Mouse (Mus musculus) right cerebral cortex, adult 18-20 months (tissue): Measurements from ENCODE around the gene Atrnl1.

Experiments
- DNase-seq: peaks from one replicate; pipeline ENCODE4 v3.0.0; 2022; ENCODE audit warnings: mixed read lengths

The Atrnl1 gene

GRCm38 (mm10) chr19:57725326-57725725 lies 114.5 kb downstream of the Atrnl1 start:
- DNase-seq, result no peak

DNA sequence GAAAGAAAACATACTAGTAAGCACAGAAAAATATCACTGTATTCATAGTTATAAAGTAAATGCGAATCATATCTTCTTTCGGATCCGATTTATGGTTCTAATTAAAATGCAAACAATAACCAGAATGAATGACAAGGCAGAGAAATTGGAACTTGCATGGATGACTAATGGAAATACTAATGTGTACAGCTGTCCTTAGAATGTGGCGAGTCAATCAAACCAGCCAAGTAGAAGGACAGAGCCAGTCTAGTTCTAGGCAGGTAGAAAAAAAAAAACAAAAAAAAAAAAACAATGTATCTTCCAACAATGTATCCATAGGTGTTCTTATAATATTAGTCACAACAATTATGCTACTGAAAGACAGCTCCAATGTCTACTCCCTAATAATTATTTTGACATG lies 116.2 kb downstream of the Atrnl1 start:
- DNase-seq, result no peak

DNA sequence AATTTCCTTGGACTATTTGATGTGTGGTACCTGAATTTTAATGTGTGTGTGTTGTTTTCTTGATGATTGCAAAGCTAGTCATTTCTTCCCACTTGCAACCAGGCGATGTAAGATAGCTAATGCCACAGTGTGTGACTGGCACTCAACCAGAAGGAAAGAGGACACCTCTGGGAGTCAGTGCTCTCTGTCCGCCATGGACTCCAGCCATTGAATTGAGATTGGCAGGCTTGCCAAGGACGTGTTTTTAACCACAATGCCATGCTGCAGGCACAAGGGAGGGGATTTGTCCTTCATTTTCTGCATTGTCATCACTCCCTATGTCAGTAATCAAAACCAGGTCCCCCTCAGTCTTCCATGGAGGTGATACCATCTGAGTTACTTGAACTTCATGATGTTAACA lies 126.6 kb downstream of the Atrnl1 start:
- no peak for DNase-seq

DNA sequence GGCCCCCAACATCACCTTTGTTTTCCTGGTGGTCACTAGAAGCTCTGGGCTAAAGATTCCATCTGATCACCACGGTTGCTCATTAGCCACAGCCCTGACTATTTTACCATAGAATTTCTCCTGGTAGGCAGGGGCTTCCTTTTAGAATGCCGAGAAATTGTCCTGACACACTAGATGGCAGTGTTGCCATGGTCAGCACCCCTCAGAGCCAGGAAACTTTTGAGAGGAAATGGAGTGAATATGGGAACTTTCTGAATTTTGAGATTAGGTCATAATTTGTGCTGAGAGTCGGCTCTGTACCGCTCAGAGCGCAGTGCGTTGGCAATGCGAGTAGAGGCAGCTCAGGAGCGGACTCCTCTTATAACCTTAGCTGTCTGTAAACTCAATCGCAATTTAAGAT lies 134.7 kb downstream of the Atrnl1 start:
- peak; percentile 33 for DNase-seq

- DNase-seq, result peak; percentile 21
These were observed 135.7 kb downstream of the Atrnl1 start for GRCm38 (mm10) chr19:57746553-57746952.

DNA sequence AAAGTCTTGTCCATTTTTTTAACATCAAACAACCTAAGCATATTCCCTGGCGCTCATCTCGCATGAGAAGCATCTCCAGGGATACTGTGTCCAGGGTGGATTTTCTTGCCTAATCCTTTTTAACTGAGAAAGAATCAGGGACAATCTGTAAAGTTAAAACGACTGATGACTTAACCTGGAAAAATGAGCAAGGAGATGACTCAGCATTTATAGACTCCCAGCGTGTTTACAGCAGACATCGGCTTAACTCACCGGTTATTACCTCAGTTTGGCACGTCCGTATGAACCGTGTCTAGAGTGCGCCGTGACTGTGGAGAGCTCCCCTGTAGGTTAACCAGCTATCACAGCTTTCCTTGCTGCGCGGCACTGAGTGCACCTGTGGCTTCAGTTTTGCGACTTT lies 141.4 kb downstream of the Atrnl1 start:
- no peak for DNase-seq

GRCm38 (mm10) chr19:57762526-57762925 lies 151.7 kb downstream of the Atrnl1 start:
- DNase-seq, result no peak

GRCm38 (mm10) chr19:57764576-57765371 lies 153.9 kb downstream of the Atrnl1 start:
- no peak for DNase-seq

DNA sequence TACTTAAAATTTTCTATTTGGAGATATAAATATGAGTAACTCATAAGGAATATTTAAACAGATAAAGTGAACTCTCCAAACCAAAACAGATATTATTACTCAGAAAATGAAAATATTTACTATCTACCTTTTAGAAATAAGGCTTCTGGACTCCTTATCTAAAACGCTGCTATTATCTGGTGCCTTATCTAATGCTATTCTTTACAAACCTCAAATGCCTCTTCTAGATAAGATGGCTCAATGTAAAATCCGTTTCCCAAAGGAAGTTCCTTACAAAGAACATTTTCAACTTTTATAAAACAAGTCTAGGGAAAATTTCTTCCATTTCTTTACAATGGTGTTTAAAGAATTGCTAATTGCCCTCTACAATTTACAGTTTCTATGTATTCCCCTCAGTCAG lies 156.2 kb downstream of the Atrnl1 start:
- DNase-seq, result no peak

- DNase-seq, result peak; percentile 52
These were observed 157.8 kb downstream of the Atrnl1 start for GRCm38 (mm10) chr19:57768661-57769060.

- peak; percentile 75 for DNase-seq
These were observed 171.7 kb downstream of the Atrnl1 start for GRCm38 (mm10) chr19:57782366-57783089.

DNA sequence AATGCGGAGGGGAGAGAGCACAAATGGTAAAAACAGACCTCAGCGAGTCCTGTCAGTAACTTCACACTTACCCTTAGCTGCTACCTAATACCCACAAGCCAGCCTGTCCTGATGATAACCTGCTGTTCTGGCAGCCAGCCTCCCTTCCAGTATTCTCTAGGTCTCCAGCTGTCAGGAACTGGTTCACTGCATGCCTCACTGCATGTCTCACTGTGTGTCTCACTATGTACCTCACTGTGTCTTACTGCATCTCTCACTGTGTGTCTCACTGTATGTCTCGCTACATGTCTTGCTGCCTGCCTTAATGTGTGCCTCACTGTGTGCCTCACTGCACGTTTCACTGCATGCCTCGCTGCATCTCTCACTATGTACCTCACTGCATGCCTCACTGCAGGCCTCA lies 175.9 kb downstream of the Atrnl1 start:
- no peak for DNase-seq

DNA sequence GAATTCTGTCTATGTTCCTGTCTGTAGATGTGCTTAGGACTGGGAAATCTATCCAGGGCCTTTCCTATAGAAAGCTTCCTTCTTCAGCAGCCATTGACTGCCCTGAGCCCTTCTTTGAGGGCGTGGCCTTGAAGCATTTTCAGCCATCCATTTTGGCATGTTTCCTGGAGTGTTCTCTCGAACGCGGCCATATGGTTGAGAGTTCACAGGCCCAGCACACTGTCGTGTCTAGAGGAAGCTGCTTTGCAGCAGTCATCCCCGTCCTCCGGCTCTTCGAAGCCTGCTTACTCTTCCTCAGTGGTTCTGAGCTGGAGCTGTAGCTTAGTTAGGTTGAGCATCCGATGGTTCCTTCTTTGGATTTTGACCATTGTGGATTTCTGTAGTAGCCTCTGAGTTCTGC lies 191.4 kb downstream of the Atrnl1 start:
- no peak for DNase-seq

DNA sequence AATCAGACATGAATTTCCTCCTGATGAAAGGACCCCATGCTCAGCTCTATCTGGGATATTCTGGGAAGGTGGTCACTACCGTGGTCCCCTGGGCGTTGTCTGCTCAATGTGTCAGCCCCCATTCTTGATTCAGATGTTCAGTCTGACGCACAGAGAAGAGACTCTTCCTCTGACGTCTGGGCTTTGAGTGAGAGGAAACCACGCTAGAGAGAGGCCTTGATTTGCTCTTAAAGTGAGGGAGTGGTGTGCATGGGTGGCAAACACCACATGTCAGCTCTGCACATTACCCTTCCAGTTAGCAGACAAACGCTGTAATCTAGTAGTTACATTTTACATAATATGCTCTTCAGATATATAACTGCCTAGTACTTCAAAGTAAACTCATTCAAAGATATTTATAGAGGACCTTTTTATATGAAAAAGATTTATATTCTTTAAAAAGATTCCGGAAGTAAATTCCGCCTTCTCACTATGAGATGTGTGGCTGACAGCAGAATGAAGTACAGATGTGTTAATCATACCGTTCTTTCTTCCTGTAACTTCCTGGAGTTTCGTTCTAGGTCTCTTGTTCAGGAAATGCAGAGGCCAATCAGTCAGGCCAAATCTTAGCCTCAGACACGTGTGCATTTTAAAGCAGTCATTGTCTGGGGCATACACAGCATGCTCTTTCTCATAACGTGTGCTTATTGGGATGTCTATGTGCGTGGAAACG lies 192.1 kb downstream of the Atrnl1 start:
- peak; percentile 50 for DNase-seq

- no peak for DNase-seq
These were observed 192.6 kb downstream of the Atrnl1 start for GRCm38 (mm10) chr19:57803483-57803820.

DNA sequence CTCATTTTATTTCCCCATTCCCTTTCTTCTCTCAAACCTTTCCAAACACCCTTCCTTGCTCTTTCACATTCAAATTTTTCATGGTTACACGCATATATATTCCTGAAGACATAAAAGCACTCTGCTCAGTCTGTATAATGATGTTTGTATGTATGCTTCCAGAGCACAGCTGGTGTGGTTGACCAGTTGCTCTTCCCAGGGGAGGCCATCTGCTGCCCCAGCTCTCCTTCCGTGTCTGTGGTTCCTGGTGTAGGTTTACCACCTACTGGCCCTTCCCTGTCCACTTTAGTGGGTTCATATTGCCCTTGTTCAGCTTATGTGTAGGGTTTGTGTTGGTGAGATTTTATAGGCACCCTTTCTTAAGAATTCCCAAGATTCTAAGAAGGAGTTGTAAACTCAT lies 197.5 kb downstream of the Atrnl1 start:
- DNase-seq, result no peak

- DNase-seq, result no peak
These were observed 203.5 kb downstream of the Atrnl1 start for GRCm38 (mm10) chr19:57814291-57814690.

- peak; percentile 35 for DNase-seq
These were observed 205.6 kb downstream of the Atrnl1 start for GRCm38 (mm10) chr19:57816221-57816996.

GRCm38 (mm10) chr19:57817736-57818135 lies 206.9 kb downstream of the Atrnl1 start:
- no peak for DNase-seq

GRCm38 (mm10) chr19:57823446-57823845 lies 212.6 kb downstream of the Atrnl1 start:
- no peak for DNase-seq

DNA sequence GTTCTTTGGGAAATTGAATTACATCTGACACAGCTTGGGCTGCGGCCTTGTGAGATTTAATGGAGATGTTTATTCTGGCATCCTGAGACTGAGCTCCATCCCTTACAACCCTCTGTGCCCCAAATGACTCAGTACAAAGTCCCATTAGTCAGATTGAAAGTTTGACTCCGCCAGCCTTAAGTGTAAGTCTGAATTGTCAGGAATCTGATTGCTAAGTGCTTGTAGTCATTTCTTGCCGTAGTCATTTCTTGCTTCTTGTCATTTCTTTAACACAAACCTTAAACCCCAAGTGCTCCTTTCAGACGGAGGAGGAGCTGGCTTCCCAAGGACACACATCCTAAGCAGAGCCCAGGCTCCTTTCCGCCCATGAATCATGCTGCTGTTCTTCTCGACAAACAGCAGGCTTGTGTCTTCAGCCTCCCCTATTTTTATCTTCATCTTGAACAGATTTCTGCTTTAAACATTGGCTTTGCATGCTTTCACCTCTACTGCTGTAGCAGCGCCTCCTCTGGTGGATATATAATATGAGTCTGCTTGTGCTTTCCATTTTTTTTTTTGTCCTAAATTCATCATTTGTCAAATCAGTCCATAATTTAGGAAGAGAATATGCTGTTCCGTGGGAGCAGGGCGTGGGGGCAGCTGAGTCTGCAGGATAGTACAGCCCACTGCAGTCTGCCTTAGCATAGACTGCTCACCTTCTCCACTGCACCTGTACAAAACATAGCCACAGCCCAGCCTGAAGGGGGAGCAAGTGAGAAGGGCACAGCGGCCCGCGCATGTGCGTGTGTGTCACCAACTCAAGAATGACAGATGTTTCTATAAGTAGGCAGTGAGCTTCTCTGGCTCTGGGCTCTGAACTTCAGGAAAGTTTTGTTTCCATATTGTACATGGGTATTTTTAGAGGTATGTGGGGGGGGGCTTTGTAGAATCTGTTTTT lies 214.7 kb downstream of the Atrnl1 start:
- peak; percentile 57 for DNase-seq

DNA sequence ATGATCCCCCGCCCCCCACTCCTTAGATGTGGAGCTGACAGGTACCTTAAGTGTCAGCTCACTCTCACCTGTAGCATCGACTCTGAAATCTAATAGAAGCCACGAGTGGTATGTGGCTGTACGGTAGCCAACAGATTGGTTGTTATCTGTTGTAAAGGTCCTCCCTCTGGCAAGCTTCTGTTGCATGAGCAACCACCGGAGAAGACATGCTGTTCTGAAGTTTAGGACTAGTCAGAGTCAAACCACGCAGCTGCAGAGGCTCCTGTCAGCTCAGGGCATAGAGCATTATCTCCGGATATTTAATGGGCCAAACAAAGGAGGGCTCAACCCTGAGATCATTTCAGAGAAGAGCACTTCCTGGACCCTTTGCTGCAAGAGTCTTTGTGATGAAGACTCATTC lies 222.2 kb downstream of the Atrnl1 start:
- DNase-seq, result no peak
